Mouse (Mus musculus) forebrain, embryonic 13.5 days (tissue): ENCODE measurements around the gene Egln2. TPM values are rescaled to one million over a fixed set of nuclear protein-coding genes. Genes with fewer than 3 reads are reported as not detected.
A peak's percentile ranks its signal among the peaks of the same experiment; 100 is the strongest.

Experiments
- ATAC-seq: fragments of 200-750 bp; cut with Nextera tagmentation; 2 replicates; pipeline ENCODE4 v1.8.0; 2017
- H3K27ac ChIP-seq: fragments of 300-500 bp; sonication (generic); 2 replicates; pipeline ENCODE4 v1.5.1; 2015; ENCODE audit warnings: inconsistent platforms, mild to moderate bottlenecking, moderate library complexity
- H3K27me3 ChIP-seq: fragments of 300-500 bp; sonication (generic); 2 replicates; pipeline ENCODE4 v1.6.1; 2015; ENCODE audit warnings: mild to moderate bottlenecking, inconsistent platforms
- H3K36me3 ChIP-seq: fragments of 300-500 bp; sonication (generic); 2 replicates; pipeline ENCODE4 v1.6.1; 2015; ENCODE audit warnings: mild to moderate bottlenecking, inconsistent platforms; ENCODE audit not compliant: poor library complexity, severe bottlenecking
- H3K4me1 ChIP-seq: fragments of 300-500 bp; sonication (generic); 2 replicates; pipeline ENCODE4 v1.6.1; 2015; ENCODE audit warnings: inconsistent platforms
- H3K4me2 ChIP-seq: fragments of 300-500 bp; sonication (generic); 2 replicates; pipeline ENCODE4 v1.6.1; 2015; ENCODE audit warnings: inconsistent platforms, mild to moderate bottlenecking, moderate library complexity
- H3K4me3 ChIP-seq: fragments of 300-500 bp; sonication (generic); 2 replicates; pipeline ENCODE4 v1.5.1; 2015; ENCODE audit warnings: mild to moderate bottlenecking, inconsistent platforms
- H3K9ac ChIP-seq: fragments of 300-500 bp; sonication (generic); 2 replicates; pipeline ENCODE4 v1.6.1; 2015; ENCODE audit warnings: mild to moderate bottlenecking, inconsistent platforms
- H3K9me3 ChIP-seq: fragments of 300-500 bp; sonication (generic); replicated peaks from 2 replicates; pipeline ENCODE4 v1.6.1; 2016; ENCODE audit warnings: inconsistent platforms
- WGBS: fragments of 180-500 bp; shearing (Covaris S2); methylation state at CpG from one replicate; pipeline ENCODE4 v1.1.7; 2015; 5-methylcytosine and 5-hydroxymethylcytosine counted together
- polyA plus RNA-seq: library from polyadenylated mRNA; unstranded; fragments of >200 nt; fragmentation: Nextera tagmentation; extraction: Ambion mirVana; gene quantifications from 2 replicates; pipeline ENCODE4 v1.2.1, GENCODE M21; 2015

The Egln2 gene
- polyA plus RNA-seq, result 86.9 and 87.3 TPM in 2 replicates

GRCm38 (mm10) chr7:27166614-27167474 lies at the start of gene Egln2:
TSS of gene Egln2 (minus strand) at chr7:27166802.
- WGBS, result 1% methylated on average over 60 of the region's 61 CpGs
- ATAC-seq, result peak; percentile 87
- peaks cover 49% of the 10 kb centered on the region for H3K4me1 ChIP-seq

DNA sequence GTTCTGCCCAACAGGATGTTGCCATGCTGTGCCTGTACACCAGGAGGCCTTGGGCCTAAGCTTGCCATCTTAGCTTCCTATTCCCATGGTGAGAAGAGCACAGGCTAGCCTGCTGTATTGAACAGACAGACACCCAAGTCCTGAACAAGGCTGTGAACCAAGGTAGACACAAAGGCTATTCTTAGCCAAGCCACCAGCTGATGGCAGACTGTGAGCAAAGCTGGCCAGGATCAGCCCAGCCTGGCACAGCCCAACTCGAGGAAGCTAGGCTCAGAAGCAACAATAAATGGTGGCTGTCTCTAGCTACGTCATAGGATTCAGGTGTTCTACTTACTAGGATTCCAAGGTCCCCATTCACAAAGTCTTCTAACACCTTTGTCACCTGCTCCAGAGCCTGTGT lies 46.0 kb upstream of the Egln2 start:
- H3K36me3 ChIP-seq, result peaks cover 88% of the 10 kb centered on the region
- H3K9me3 ChIP-seq, result no peaks in the 10 kb centered on the region
- no peak overlapping the region for H3K27ac ChIP-seq
- no peaks in the 10 kb centered on the region for H3K27me3 ChIP-seq
- H3K4me1 ChIP-seq, result no peaks in the 10 kb centered on the region
- H3K4me2 ChIP-seq, result no peak overlapping the region
- H3K4me3 ChIP-seq, result no peak overlapping the region
- no peak overlapping the region for H3K9ac ChIP-seq
- WGBS, result 95% methylated on average over 2 of the region's 2 CpGs
- ATAC-seq, result no peak

More at GRCm38 (mm10) chr7:27166614-27167474, at the start of gene Egln2:
- H3K27ac ChIP-seq, result peak within 1 kb of the TSS; percentile 97
- peak within 1 kb of the TSS; percentile 86 for H3K9ac ChIP-seq
- peak within 1 kb of the TSS; percentile 86 for H3K4me2 ChIP-seq
- H3K9me3 ChIP-seq, result no peaks in the 10 kb centered on the region
- peak within 1 kb of the TSS; percentile 78 for H3K4me3 ChIP-seq
- H3K27me3 ChIP-seq, result no peaks in the 10 kb centered on the region
- H3K36me3 ChIP-seq, result peaks cover 46% of the 10 kb centered on the region

GRCm38 (mm10) chr7:27203730-27204449 lies 37.3 kb upstream of the Egln2 start:
- H3K36me3 ChIP-seq, result peaks cover 62% of the 10 kb centered on the region
- ATAC-seq, result no peak
- 95% methylated on average over 8 of the region's 8 CpGs for WGBS
- H3K4me1 ChIP-seq, result no peaks in the 10 kb centered on the region
- H3K9me3 ChIP-seq, result no peaks in the 10 kb centered on the region
- no peak overlapping the region for H3K4me3 ChIP-seq
- no peak overlapping the region for H3K27ac ChIP-seq
- H3K9ac ChIP-seq, result no peak overlapping the region
- no peak overlapping the region for H3K4me2 ChIP-seq
- no peaks in the 10 kb centered on the region for H3K27me3 ChIP-seq

- Histone ChIP-seq H3K9ac (no peak overlapping the region), H3K36me3 (peaks cover 32% of the 10 kb centered on the region), H3K4me1 (peaks cover 19% of the 10 kb centered on the region), H3K4me2 (no peak overlapping the region), H3K4me3 (no peak overlapping the region), H3K27me3 (no peaks in the 10 kb centered on the region), H3K9me3 (no peaks in the 10 kb centered on the region), H3K27ac (no peak overlapping the region)
- no peak for ATAC-seq
- 95% methylated on average over 8 of the region's 8 CpGs for WGBS
Measured at GRCm38 (mm10) chr7:27198779-27199178, 32.2 kb upstream of the Egln2 start.

DNA sequence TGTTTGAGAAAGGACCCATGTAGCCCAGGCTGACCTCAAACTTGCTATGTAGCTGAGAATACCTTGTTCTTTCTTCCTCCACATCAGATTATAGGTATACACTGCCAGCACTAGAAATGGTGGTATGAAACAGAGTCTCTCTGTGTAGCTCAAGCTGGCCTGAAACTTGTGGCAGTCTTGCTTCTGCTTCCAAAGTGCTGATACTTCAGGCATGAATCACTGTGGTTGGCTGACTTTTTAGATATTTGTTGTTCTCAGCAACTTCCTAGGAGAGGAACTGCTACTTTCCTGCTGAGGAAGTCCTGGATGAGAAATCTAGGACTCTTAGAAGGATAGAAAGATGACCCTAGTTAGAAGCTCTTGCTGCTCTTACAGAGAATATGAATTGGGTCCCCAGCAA lies 31.8 kb upstream of the Egln2 start:
- no peak overlapping the region for H3K27ac ChIP-seq
- H3K9me3 ChIP-seq, result no peaks in the 10 kb centered on the region
- ATAC-seq, result no peak
- peaks cover 32% of the 10 kb centered on the region for H3K36me3 ChIP-seq
- H3K9ac ChIP-seq, result no peak overlapping the region
- no peak overlapping the region for H3K4me3 ChIP-seq
- H3K4me1 ChIP-seq, result peaks cover 24% of the 10 kb centered on the region
- no peaks in the 10 kb centered on the region for H3K27me3 ChIP-seq
- H3K4me2 ChIP-seq, result no peak overlapping the region

DNA sequence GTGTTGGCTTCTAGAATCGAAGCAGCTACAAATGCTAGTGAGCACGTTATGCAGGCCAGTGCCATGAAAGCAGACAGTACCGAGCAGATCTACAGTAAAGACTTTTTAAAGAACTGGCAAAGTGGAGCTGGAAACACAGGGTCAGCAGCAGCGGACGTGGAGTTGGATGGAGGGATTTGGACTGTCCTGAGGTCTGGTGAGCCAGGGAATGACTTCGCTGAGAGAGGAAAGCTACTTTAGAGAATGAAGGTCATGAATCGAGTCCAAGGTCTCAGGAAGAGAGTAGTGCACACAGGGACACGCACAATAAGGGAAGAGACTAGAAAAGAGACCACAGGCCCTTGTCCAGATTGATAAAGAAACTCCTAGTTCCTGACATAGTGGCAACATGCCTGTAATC lies 31.0 kb upstream of the Egln2 start:
- no peaks in the 10 kb centered on the region for H3K9me3 ChIP-seq
- no peak overlapping the region for H3K27ac ChIP-seq
- peaks cover 29% of the 10 kb centered on the region for H3K4me1 ChIP-seq
- no peak overlapping the region for H3K4me3 ChIP-seq
- H3K36me3 ChIP-seq, result peaks cover 32% of the 10 kb centered on the region
- no peak for ATAC-seq
- H3K27me3 ChIP-seq, result no peaks in the 10 kb centered on the region
- 93% methylated on average over 8 of the region's 8 CpGs for WGBS
- no peak overlapping the region for H3K4me2 ChIP-seq
- H3K9ac ChIP-seq, result no peak overlapping the region

- 0 out of 2 replicates have a peak overlapping the region, but pooled peaks have one; percentile 88 for H3K4me2 ChIP-seq
- 90% methylated on average over 3 of the region's 3 CpGs for WGBS
Measured at GRCm38 (mm10) chr7:27197136-27197535, 30.5 kb upstream of the Egln2 start.

DNA sequence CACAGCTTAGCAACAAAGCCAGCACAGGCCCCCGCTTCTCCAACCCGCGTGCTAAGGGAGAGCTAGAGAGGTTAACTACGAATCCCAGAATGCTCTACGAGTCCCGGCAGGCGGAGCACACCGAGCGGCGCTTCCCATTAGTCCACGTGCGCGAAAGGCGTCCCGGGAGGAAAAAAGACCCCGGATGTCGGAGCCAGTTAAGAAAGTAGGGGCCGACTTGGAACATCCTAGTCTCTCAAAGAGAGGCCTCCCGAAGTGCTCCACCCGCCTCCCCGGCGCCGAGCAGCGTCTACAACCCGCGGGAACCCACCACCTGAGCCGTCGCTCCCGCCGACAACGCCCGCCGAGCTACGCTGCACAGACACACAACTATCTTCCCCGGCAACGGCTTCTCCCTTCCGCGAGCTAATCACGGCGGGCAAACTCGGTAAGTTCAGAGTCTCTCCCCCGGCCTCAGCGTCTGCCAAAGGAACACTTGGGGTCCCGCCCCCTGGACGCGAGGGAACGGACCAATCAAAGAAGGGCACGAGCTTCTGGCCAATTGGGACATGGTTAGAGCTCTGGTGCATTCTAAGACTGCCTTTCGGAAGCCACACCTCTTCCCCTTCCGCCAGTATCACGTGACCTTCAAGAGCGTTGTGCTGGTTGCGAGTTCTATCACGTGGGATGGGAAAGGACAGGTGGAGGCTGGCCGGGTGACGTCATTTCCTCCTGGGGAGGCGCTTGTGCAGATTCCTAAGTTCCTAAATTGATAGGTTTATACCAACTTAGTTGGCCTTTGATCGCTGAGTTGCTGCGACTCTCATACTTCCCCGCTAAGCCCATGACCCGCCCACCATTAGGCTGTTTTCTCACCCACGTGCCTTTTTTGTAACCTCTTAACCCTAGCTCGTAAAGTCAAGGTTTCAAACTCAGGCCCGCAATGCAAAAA lies 29.3 kb upstream of the Egln2 start, which contains the start of the genes BC024978 and Snrpa:
Gene BC024978 (plus strand): TSS at position 101 of the 931 bp plus-strand sequence.
Gene Snrpa (minus strand): TSS at position 591 of the 931 bp plus-strand sequence.
- H3K9ac ChIP-seq, result peak within 1 kb of the TSS; percentile 86
- 1% methylated on average over 61 of the region's 64 CpGs for WGBS
- H3K4me3 ChIP-seq, result peak within 1 kb of the TSS; percentile 82
- H3K4me1 ChIP-seq, result peaks cover 30% of the 10 kb centered on the region
- H3K36me3 ChIP-seq, result peaks cover 37% of the 10 kb centered on the region
- peak within 1 kb of the TSS; percentile 98 for H3K27ac ChIP-seq
- no peaks in the 10 kb centered on the region for H3K27me3 ChIP-seq
- peak within 1 kb of the TSS; percentile 88 for H3K4me2 ChIP-seq
- no peaks in the 10 kb centered on the region for H3K9me3 ChIP-seq
- ATAC-seq, result peak; percentile 98

More at GRCm38 (mm10) chr7:27197136-27197535, 30.5 kb upstream of the Egln2 start:
- Histone ChIP-seq H3K27ac (no peak overlapping the region), H3K27me3 (no peaks in the 10 kb centered on the region), H3K4me3 (no peak overlapping the region), H3K9ac (no peak overlapping the region), H3K9me3 (no peaks in the 10 kb centered on the region), H3K4me1 (peaks cover 30% of the 10 kb centered on the region), H3K36me3 (peaks cover 32% of the 10 kb centered on the region)
- no peak for ATAC-seq

DNA sequence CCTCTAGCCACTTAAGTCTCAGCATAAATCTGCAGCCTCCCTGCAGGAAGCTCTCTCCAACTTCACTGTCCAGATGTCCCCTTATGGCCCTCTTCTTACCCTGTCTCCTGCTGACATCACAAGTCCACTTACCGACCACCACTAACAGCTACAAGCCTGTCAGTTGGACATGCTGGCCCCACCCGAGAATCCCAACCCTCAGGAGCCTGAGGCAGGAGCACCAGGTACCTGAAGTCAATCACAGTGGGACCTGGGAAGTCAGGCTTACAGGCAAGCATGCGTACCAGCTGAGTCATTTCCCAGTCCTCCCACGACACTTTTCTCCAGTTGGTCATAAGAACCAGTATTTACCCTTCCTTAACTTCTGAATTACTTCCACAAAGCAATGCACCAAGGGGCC lies 27.1 kb upstream of the Egln2 start:
- ATAC-seq, result no peak
- Histone ChIP-seq H3K27ac (no peak overlapping the region), H3K4me2 (peak overlapping the region; percentile 37), H3K9ac (peak overlapping the region; percentile 27), H3K36me3 (peaks cover 53% of the 10 kb centered on the region), H3K4me1 (peaks cover 30% of the 10 kb centered on the region), H3K4me3 (0 out of 2 replicates have a peak overlapping the region, but pooled peaks have one; percentile 9), H3K27me3 (no peaks in the 10 kb centered on the region), H3K9me3 (no peaks in the 10 kb centered on the region)
- WGBS, result 88% methylated on average over 4 of the region's 4 CpGs

GRCm38 (mm10) chr7:27192434-27192833 lies 25.8 kb upstream of the Egln2 start:
- Histone ChIP-seq H3K4me3 (no peak overlapping the region), H3K4me2 (no peak overlapping the region), H3K36me3 (peaks cover 66% of the 10 kb centered on the region), H3K9me3 (no peaks in the 10 kb centered on the region), H3K27ac (no peak overlapping the region), H3K27me3 (no peaks in the 10 kb centered on the region), H3K4me1 (peaks cover 30% of the 10 kb centered on the region), H3K9ac (no peak overlapping the region)
- no peak for ATAC-seq
- 98% methylated on average over 5 of the region's 5 CpGs for WGBS

DNA sequence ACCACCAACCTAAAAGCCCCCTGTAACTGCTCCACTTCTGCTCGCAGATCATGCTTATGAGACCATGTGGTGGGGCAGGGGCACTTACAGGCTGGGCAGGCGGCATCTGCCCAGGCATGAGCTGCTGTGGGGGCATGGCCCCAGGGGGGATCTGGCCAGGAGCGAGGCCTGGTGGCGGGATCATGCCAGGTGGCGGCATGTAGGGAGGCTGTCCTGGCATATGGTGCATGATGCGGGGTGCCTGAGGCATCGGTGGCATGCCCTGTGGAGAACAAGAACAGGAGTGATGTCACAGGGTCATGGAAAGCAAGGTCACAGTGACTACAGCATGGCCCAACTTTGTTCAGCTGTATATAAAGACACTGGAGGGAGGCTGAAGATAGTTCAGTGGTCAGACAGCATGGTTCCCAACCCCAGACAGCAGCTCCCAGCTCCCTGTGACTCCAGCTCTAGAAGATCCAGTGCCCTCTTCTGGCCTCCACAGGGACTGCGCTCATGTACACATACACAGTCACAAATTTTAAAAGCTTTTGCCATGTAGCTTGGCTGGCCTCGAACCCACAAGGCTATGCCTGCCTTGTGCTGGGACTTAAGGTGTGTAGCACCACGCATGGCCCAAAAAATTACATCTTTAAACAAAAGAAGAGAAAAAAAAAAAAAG lies 22.8 kb upstream of the Egln2 start:
- Histone ChIP-seq H3K4me1 (peaks cover 16% of the 10 kb centered on the region), H3K9ac (no peak overlapping the region), H3K27me3 (no peaks in the 10 kb centered on the region), H3K36me3 (peaks cover 97% of the 10 kb centered on the region), H3K9me3 (no peaks in the 10 kb centered on the region), H3K4me3 (no peak overlapping the region), H3K4me2 (no peak overlapping the region), H3K27ac (no peak overlapping the region)
- WGBS, result 94% methylated on average over 10 of the region's 10 CpGs
- no peak for ATAC-seq
